ENCODE assay signal across 11 mouse cellular contexts in genomic region chr9:45201319-45201947, GRCm38 (mm10). TPM values are rescaled to one million over a fixed set of nuclear protein-coding genes. Genes with fewer than 3 reads are reported as not detected.
DNase-seq lines count a peak whose midpoint lies in the region; ATAC-seq lines count a peak whose summit lies in the region.
"Had no signal": no experiment of that assay in that cellular context is flagged by ENCODE, and none has a peak within 500 bp of the region (broad histone marks: within the 10 kb centered on the region; RNA-seq: fewer than 3 reads in every experiment).

No protein-coding gene starts in this region.

- DNase-seq in heart, adult 9 months (ENCODE audit: low spot score in 2 of 2): peak; percentile 11 to 29
- DNase-seq in heart, adult 8-10 months (ENCODE audit: low spot score): no peak
- peak; percentile 21 for DNase-seq in adrenal gland, postnatal 25 days
- peak; percentile 49 for DNase-seq in skeletal muscle tissue, adult 2 months (ENCODE audit: low read depth, low spot score)
- DNase-seq in retina, embryonic 14.5 days (ENCODE audit: low spot score): no peak

- no peaks in the 10 kb centered on the region for H3K36me3 ChIP-seq in intestine, embryonic 16.5 days (ENCODE audit: control insufficient read depth, insufficient read depth, low read length)
- no peaks in the 10 kb centered on the region for H3K36me3 ChIP-seq in midbrain, embryonic 15.5 days (replicated peaks)

- no peak overlapping the region for H3K9ac ChIP-seq in intestine, embryonic 16.5 days (ENCODE audit: low read depth, low read length)
- H3K9ac ChIP-seq in midbrain, embryonic 15.5 days: no peak overlapping the region

- no peaks in the 10 kb centered on the region for H3K9me3 ChIP-seq in intestine, embryonic 16.5 days (ENCODE audit: control insufficient read depth, low read length)
- H3K9me3 ChIP-seq in midbrain, embryonic 15.5 days: no peaks in the 10 kb centered on the region

- H3K27me3 ChIP-seq in intestine, embryonic 16.5 days (replicated peaks; ENCODE audit: control insufficient read depth, insufficient read depth, low read length): no peaks in the 10 kb centered on the region
- no peaks in the 10 kb centered on the region for H3K27me3 ChIP-seq in midbrain, embryonic 15.5 days (replicated peaks)

- WGBS in intestine, embryonic 16.5 days: 73% methylated on average over 5 of the region's 5 CpGs
- WGBS in midbrain, embryonic 15.5 days: 86% methylated on average over 5 of the region's 5 CpGs

- H3K4me3 ChIP-seq in intestine, embryonic 16.5 days (ENCODE audit: low read length): no peak overlapping the region
- H3K4me3 ChIP-seq in midbrain, embryonic 15.5 days: no peak overlapping the region

- H3K4me2 ChIP-seq in intestine, embryonic 16.5 days (ENCODE audit: low read depth, low read length): peak overlapping the region; percentile 29
- H3K4me2 ChIP-seq in midbrain, embryonic 15.5 days: no peak overlapping the region

- ATAC-seq in intestine, embryonic 16.5 days: no peak
- ATAC-seq in midbrain, embryonic 15.5 days (replicated peaks): no peak
- ATAC-seq: inflammation-experienced regulatory T-cells, adult 6 months had no signal

- peaks cover 19% of the 10 kb centered on the region; the same call in 1 of the 2 replicates for H3K4me1 ChIP-seq in intestine, embryonic 16.5 days (ENCODE audit: control insufficient read depth, insufficient read depth, low read length)
- no peaks in the 10 kb centered on the region for H3K4me1 ChIP-seq in midbrain, embryonic 15.5 days

- H3K27ac ChIP-seq in intestine, embryonic 16.5 days (ENCODE audit: low read length): peak overlapping the region; percentile 88; the same call in 1 of the 2 replicates
- no peak overlapping the region for H3K27ac ChIP-seq in midbrain, embryonic 15.5 days

RNA-seq across cellular contexts. Expression of gene Tmprss4, which starts 2.5 kb away (rescaled TPM):
- total RNA-seq in heart, adult 8-10 months (2022): not detected
- total RNA-seq in adrenal gland, postnatal 25 days (2021): not detected in 2 replicates
- 45.2 and 46.2 TPM in 2 replicates for polyA plus RNA-seq in intestine, embryonic 16.5 days (2015; fragmentation: Nextera tagmentation; extraction: Ambion mirVana)
- polyA plus RNA-seq in midbrain, embryonic 15.5 days (2015; fragmentation: Nextera tagmentation; extraction: Ambion mirVana): not detected in 2 replicates
- total RNA-seq: layer of hippocampus, postnatal 14 days had no signal
- polyA plus RNA-seq: heart, postnatal 0 days; inflammation-experienced regulatory T-cells, adult 6 months had no signal

RNA-seq across cellular contexts. Expression of gene BC049352, which starts 19.6 kb away (rescaled TPM):
- not detected for total RNA-seq in heart, adult 8-10 months (2022)
- total RNA-seq in adrenal gland, postnatal 25 days (2021): not detected in 2 replicates
- 0.15 and 0.36 TPM in 2 replicates for polyA plus RNA-seq in intestine, embryonic 16.5 days (2015; fragmentation: Nextera tagmentation; extraction: Ambion mirVana)
- not detected in 2 replicates for polyA plus RNA-seq in midbrain, embryonic 15.5 days (2015; fragmentation: Nextera tagmentation; extraction: Ambion mirVana)
- polyA plus RNA-seq: heart, postnatal 0 days; limb, embryonic 11.5 days had no signal

Comparison
In these comparisons a context has a peak if more than half of its experiments do, and no peak if none do; other contexts are left out.
1. DNase-seq: peak in heart, adult 9 months (2 of 2), adrenal gland, postnatal 25 days (single experiment) and skeletal muscle tissue, adult 2 months (single experiment); none in heart, adult 8-10 months (single experiment) and retina, embryonic 14.5 days (single experiment).